Mouse (Mus musculus) kidney, adult 2 months (tissue): Measurements from ENCODE around the gene Slc48a1.
A peak's percentile ranks its signal among the peaks of the same experiment; 100 is the strongest.

Experiments used
- CTCF ChIP-seq: fragments of 200-500 bp; conservative IDR thresholded peaks from 2 replicates; pipeline ENCODE4 v1.5.1; 2011; ENCODE audit warnings: low read depth, mild to moderate bottlenecking, control low read depth, low read length, moderate library complexity, mixed read lengths; ENCODE audit not compliant: insufficient read depth, insufficient read length
- POLR2A ChIP-seq: fragments of 200-500 bp; IDR thresholded peaks from one replicate; pipeline ENCODE4 v1.6.1; 2011; ENCODE audit warnings: low read depth, low read length, control low read depth

DNA sequence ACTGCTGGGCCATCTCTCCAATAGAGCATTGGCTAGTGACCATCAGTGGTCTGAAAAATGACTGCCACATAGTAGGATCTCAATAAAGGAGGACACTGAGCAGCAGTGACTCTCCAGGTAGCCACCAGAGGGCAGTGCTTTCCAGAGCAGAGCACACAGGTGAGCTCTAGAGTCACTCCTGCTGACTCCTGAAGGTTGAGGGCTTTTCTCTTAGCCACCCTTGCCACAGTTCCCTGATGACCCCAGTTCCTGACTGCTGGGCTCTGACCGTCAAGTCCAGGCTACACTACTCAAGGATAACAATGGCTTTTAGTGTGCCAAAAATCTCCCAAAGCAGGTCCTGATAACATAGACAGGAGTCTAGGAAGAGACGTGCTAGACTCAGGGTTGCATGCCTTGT is 26.6 kb upstream of the Slc48a1 start:
- peak; percentile 64 for TF ChIP-seq CTCF
- TF ChIP-seq POLR2A: no peak
